Mouse (Mus musculus): ENCODE results near the gene Grip1.

Grip1 gene

DNA sequence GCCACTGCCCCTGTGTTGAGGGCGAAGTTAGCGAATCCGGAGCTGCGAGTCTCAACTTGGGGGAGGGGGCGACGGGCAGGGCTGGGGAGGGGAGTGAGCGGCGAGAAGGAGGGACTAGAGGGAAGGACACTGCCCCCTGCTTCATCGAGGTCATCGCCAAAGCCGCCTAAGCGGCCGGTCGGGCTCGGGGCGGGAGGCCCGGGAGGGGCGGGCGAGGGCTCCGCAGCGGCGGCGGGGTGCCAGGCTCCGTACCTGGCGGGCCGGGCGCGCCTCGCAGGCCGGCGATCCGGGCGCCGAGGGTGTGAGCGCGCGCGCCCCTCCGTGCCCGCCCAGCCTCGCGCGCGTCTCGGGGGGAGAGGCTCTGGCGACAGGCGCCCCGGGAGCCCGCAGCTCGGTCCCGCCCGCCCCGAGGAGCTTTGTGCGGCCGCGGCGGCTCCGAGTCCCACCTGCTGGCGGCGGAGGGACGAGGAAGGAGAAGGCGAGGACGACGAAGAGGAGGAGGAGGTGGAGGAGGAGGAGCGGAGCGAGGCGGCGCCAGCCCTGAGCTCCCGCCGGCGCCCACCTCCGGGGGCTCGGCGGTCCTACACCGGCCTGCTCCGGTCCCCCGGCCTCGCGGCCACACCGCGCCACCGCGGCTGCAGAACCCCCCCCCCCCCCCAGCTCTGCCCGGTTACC lies at the start of gene Grip1:
Grip1 (plus strand) TSS at position 400 of the 675 bp plus-strand sequence.
- no peak for DNase-seq (ENCODE audit: low spot score in 2 of 2)

GRCm38 (mm10) chr10:119405103-119405502 lies 48.5 kb upstream of the Grip1 start:
- no peak for DNase-seq (ENCODE audit: low spot score in 2 of 2)

- no peak for DNase-seq (ENCODE audit: low spot score in 2 of 2)
These were observed 48.0 kb upstream of the Grip1 start for GRCm38 (mm10) chr10:119405612-119406011.

- no peak for DNase-seq (ENCODE audit: low spot score in 2 of 2)
These were observed 45.3 kb upstream of the Grip1 start for GRCm38 (mm10) chr10:119408327-119408726.

DNA sequence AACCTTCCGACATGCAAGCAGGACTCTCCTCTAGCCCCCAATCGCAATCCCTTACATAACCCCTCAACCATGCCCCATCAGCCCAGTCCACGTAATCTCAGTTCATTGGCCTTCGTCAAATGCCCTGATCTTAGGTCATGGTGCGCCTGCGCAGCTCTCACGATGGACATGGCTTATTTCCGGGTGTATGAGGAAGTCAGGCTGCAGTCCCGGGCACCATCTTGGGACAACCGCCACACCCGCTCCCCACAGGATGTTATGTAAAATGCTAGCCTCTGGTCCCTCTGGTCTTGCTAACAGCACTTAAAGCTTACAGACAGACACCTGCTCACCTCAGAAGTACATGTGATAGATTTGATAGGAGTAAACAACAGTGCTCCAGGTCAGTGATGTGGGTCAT lies 40.4 kb upstream of the Grip1 start:
- no peak for DNase-seq (ENCODE audit: low spot score in 2 of 2)

DNA sequence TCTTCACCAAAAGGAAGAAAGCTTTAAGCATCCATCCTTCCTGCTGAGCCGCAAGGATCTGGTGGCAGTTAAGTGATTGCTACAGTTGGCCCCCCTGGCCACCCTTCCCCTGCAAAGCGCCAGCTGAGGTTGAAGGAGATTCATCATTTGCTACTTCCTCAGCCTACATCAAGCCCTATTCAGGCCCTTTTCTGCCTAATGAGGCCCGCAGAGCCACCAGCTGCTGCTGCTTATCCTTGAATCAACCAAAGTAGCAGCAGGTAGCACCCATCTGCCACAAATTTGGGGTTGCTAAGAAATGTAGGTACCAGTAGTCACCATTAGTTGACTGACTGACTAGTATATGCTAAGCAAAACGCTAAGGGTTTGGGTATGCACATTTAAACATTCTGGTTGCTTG lies 38.5 kb upstream of the Grip1 start:
- DNase-seq (ENCODE audit: low spot score in 2 of 2), result no peak

DNA sequence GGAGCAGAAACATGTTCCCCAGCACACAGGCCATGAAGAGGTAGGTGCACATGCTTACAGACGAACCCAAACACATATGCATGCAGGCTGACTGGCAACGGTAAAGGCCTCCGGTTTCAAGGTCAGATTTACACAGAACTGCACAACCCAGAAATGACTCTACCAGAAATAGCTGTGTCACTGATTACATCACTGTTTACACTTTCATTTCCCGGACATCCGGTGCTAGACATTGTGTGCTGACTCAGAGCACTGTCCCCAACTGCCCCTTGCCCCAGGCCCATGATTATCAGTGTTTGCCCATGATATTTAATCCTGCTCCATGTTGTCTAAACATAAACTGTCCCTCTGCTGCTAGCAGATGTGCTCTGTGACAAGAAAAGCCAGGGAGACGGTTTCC lies 32.2 kb upstream of the Grip1 start:
- DNase-seq (ENCODE audit: low spot score in 2 of 2), result no peak

DNA sequence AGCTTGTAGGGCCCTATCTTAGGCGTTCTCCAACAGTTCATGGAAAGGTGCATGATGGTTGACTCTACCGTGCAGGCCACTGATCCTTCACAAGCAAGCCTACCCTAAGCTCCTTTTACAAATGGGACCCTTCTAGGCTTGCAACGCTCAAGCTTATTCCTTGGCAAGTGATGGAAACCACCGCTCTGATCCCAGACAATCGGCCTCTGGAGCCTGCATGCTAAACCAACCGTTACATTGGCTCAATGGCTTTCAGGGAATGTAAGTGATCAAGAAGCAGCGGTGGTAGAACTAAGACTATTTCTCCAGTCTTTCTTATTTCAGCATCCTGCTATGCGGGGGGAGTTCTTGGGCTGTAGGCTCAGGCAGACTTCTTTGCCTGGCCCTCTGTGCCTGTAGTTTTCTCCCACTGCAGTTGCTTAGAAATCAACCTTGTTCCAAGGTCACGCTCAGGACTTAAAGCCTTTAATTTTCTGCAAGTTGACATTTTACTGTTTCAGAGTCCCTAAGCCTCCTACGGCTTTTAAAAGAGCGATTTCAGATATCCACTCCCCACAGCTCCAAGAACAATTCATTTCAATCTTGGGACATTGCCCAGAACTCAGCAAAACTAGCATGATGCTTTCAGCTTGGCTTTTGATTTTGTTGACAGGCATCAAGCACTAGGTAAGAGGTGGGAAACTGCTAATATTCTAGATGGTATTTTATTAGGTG lies 29.7 kb upstream of the Grip1 start:
- DNase-seq (ENCODE audit: low spot score in 2 of 2), result no peak

DNA sequence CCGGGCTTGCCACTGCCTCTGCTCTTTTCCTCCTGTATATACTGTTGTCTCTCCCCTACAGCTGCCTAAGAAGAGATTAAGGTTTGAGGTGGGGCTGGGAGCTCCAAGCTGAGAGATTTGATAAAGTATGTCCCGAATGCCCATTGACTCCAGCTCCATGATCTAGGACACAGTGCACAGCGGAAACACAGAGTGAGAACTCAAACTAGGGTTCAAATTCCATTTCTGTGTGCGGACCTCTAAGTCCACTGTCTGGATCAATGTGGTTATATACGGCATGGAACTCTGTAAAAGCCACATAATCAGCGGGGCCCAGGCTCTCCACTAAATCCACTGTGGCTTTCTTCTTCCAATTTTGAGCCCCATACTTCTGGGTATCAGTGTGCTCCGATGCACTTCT lies 26.0 kb upstream of the Grip1 start:
- DNase-seq (ENCODE audit: low spot score in 2 of 2), result no peak

DNA sequence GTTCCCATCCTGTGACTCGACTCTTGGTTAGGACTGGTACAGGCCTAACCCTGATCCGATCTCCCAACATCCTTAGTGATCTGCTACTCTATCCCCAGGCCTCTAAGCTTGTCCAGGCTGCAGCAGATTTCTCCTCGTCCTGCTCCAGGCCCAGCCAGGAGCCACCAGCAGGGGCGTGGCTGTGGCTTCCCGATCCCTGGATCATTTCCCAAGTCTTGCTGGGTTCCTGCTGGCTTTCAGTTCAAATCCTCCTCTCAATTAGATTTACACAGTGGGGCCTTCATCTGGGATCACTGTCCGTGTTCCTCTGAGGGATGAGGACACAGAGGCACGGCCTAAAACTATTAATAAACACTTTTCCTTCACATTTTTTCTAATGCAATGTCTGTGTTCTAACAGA lies 25.5 kb upstream of the Grip1 start:
- DNase-seq (ENCODE audit: low spot score in 2 of 2), result no peak

- no peak for DNase-seq (ENCODE audit: low spot score in 2 of 2)
These were observed 23.4 kb upstream of the Grip1 start for GRCm38 (mm10) chr10:119430240-119430639.

GRCm38 (mm10) chr10:119431801-119432200 lies 21.8 kb upstream of the Grip1 start:
- DNase-seq (ENCODE audit: low spot score in 2 of 2), result no peak

GRCm38 (mm10) chr10:119435818-119436217 lies 17.8 kb upstream of the Grip1 start:
- no peak for DNase-seq (ENCODE audit: low spot score in 2 of 2)

GRCm38 (mm10) chr10:119437319-119437718 lies 16.3 kb upstream of the Grip1 start:
- DNase-seq (ENCODE audit: low spot score in 2 of 2), result no peak

DNA sequence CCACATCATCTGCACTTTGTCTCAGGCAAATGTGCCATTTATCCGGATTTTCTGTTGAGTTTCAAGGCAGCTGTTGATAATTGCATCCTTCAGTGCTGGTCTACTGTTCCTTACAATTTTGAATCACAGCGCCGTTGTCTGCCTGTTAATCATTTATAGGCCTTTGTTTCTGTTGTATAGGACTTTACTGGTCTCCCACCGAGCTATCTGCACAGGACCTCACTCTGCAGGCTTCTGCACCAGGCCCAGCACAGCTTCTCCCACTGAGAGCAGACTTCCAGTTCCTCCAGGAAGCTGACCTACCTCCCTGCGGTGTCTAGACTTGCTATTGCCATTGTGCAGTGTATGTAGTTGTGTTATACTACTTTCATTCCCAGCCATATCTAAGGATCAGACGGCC lies 11.9 kb upstream of the Grip1 start:
- DNase-seq (ENCODE audit: low spot score in 2 of 2), result no peak

DNA sequence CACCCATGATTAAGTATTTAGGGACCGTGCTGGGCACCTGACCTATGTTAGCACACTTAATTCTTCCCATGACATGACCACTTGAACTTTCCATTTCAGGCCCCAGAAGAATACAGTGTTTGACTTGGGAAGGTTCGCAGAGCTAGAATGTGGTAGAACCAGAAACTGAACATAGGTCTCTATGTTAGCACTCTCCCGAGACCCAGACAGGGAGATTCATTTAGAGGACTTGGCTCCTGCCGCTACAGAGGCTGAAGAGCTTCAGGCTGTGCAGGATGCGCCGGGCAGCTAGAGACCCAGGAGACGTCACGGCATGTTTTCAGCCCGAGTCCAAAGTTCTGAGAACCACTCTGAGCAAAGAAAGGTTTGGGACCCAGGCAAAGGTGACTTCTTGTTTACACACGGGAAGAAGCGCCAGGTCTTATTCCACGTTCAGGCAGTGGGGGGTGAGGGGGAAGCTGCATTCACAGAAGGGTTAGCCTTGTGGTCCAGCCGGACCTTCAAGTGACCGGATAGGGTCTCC lies 6.2 kb upstream of the Grip1 start:
- no peak for DNase-seq (ENCODE audit: low spot score in 2 of 2)

- no peak for DNase-seq (ENCODE audit: low spot score in 2 of 2)
These were observed 5.7 kb upstream of the Grip1 start for GRCm38 (mm10) chr10:119447930-119448329.

DNA sequence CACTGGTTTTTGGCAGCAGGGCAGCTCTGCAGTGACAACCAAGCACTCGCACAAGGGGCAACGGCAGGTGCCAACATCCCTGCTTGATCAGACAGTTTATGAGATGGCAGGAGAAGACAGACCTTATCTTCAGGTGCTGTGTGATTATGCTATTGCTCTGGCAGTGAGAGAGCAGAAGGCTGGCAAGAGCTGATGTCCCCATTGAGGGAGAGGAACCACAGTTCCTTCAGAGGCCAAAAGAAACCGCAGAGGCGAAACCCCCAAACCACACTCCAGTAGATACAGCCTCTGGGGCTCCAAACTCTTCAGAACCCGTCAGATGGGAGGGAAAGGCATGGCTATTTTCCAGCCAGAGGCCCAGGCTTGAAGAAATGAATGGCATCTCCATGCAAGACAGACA lies 932 bp upstream of the Grip1 start:
- DNase-seq (ENCODE audit: low spot score in 2 of 2), result no peak

DNA sequence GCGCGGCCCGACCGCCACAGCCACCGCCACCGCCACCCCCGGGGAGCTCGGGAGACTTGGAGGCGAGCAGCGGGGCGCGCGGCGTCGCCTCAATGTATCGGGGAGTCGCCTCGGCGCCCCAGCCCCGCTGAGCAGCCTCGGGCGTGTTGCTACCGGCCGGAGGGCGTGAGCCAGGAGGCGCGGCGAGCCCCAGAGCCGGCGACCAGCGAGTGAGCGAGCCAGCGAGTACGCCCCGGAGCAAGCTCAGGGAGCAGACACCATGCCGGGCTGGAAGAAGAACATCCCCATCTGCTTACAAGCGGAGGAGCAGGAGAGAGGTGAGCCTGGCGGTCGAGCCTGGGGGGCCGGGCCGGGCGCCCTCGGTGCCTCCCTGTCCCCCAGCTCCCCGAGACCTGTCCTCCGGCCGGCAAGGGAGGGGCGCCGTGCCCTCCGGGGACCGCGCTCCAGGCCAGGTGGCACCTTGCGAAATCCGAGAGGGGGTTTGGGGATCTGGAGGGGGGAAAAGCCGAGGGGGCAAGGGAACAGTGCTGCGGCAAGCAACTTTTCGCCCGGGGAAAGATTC lies 557 bp downstream of the Grip1 start:
- DNase-seq (ENCODE audit: low spot score in 2 of 2), result no peak

DNA sequence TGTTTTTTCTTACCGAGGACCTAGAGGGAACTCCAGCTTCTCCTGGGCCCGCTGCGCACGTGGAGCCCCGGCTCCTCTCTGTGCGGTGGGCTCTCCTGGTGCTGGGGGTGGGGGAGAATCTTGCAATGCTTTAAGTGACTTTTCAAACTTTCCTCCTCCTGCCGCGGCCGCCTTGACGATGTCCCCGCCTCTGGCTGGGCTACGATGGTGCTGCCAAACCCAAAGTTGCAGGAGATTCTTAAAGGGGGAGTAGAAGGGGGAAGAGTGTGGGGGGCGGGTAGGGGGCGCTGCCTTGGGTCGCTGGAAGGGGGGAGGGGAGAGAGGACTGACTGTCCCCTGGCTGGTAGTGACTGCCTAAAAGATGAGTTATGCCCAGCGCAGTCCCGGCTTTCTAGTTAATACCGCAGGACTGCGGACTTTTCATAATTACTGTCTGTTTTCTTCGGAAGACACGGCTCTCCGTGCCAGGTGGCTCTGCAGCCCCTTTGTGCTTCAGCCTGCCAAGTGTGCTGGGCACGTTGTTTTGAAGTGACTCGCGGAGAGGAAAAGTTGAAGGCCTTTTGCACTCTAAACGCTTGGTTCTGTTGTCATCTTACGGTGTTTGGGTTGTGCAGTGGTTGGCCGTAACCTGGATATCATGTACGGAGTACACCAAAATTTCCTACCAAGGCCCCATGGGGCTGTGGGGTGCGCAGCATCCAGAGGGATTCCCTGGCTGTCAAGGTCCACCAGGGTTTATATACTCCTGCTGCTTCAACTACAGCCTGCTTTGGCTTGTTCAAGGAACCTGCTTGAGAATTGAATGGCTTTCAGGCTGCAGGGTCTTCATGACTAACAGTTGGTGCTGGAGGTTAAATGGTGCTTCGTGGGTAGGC lies 1.3 kb downstream of the Grip1 start:
- DNase-seq (ENCODE audit: low spot score in 2 of 2), result no peak

DNA sequence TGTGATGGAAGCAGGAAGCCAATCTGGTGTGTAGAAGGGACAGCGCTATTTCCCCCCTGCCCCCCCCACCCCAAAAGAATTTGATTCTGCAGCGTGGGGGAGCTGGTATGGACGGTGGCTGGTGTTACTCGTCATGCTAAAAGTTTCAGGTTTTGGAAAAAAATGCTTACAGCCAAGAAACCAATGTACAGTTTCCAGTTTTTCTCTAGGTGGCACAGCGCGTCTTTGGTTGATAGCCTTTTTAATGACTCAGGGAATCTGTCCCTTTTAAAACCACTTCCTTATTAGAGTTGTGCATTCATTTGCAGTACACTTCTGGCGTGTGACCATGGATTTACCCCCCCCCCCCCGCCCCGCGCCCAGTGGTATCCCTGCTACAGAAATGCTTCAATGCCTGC lies 1.9 kb downstream of the Grip1 start:
- no peak for DNase-seq (ENCODE audit: low spot score in 2 of 2)

DNA sequence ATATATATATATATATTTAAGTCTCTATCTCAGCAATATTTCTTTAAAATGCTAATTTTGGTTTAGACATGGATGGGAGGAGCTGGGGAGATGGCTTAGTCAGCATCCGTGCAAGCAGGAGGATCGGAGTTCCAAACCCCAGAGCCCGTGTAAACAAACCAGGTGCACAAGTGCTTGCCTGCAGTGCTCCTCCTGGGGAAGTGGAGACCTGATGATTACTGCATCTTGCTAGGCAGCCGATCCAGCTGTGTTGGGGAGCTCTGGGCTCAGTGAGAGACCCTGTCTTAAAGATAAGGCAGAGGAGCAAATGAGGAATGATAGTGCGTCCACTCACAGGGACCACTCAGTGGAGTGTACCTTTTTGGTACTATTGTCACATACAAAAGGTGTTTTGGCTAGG lies 3.5 kb downstream of the Grip1 start:
- no peak for DNase-seq (ENCODE audit: low spot score in 2 of 2)
